Mouse (Mus musculus): Measurements from ENCODE around the gene Zmiz2. TPM values are rescaled to one million over a fixed set of nuclear protein-coding genes. Genes with fewer than 3 reads are reported as not detected.

The Zmiz2 gene
- 17.7 and 19.3 TPM in 2 replicates for polyA plus RNA-seq (2014; fragmentation: Nextera tagmentation; extraction: Ambion mirVana)

- H3K36me3 ChIP-seq (ENCODE audit: control insufficient read depth, insufficient read depth, low read length) = peaks cover 3% of the 10 kb centered on the region; the same call in 1 of the 2 replicates
These were observed at the start of gene Zmiz2 for GRCm38 (mm10) chr11:6388726-6389413. TSS of gene Zmiz2 (plus strand) at chr11:6389074.

GRCm38 (mm10) chr11:6345956-6346355, 42.9 kb upstream of the Zmiz2 start:
- peaks cover 14% of the 10 kb centered on the region; the same call in 1 of the 2 replicates for H3K36me3 ChIP-seq (ENCODE audit: control insufficient read depth, insufficient read depth, low read length)
- H3K4me2 ChIP-seq (replicated peaks; ENCODE audit: low read depth, low read length) = no peak overlapping the region
- no peaks in the 10 kb centered on the region for H3K4me1 ChIP-seq (replicated peaks; ENCODE audit: control insufficient read depth, insufficient read depth, low read length)
- H3K27me3 ChIP-seq (ENCODE audit: control insufficient read depth, insufficient read depth, low read length) = no peaks in the 10 kb centered on the region
- H3K27ac ChIP-seq (ENCODE audit: low read depth, low read length) = no peak overlapping the region
- no peak overlapping the region for H3K4me3 ChIP-seq (ENCODE audit: low read depth, low read length)
- H3K9me3 ChIP-seq (ENCODE audit: control insufficient read depth, low read length) = no peaks in the 10 kb centered on the region
- WGBS = 92% methylated on average over 4 of the region's 4 CpGs
- no peak for ATAC-seq (ENCODE audit: low FRiP score)
- no peak for DNase-seq (ENCODE audit: low spot score)
- no peak overlapping the region for H3K9ac ChIP-seq (ENCODE audit: low read depth, low read length)

More at GRCm38 (mm10) chr11:6388726-6389413, at the start of gene Zmiz2:
- Histone ChIP-seq H3K4me1 (replicated peaks; ENCODE audit: control insufficient read depth, insufficient read depth, low read length) (peaks cover 12% of the 10 kb centered on the region; the same call in 1 of the 2 replicates), H3K27ac (ENCODE audit: low read depth, low read length) (peak within 1 kb of the TSS; percentile 96), H3K27me3 (ENCODE audit: control insufficient read depth, insufficient read depth, low read length) (no peaks in the 10 kb centered on the region), H3K4me3 (ENCODE audit: low read depth, low read length) (peak within 1 kb of the TSS; percentile 94), H3K9me3 (ENCODE audit: control insufficient read depth, low read length) (no peaks in the 10 kb centered on the region), H3K4me2 (replicated peaks; ENCODE audit: low read depth, low read length) (peak within 1 kb of the TSS; percentile 67), H3K9ac (ENCODE audit: low read depth, low read length) (peak within 1 kb of the TSS; percentile 99)
- WGBS = 10% methylated on average over 34 of the region's 60 CpGs
- peak; percentile 95 for DNase-seq (ENCODE audit: low spot score)
- ATAC-seq (ENCODE audit: low FRiP score) = peak; percentile 99

GRCm38 (mm10) chr11:6346966-6347365, 41.9 kb upstream of the Zmiz2 start:
- Histone ChIP-seq H3K9me3 (ENCODE audit: control insufficient read depth, low read length) (no peaks in the 10 kb centered on the region), H3K4me3 (ENCODE audit: low read depth, low read length) (no peak overlapping the region), H3K36me3 (ENCODE audit: control insufficient read depth, insufficient read depth, low read length) (peaks cover 12% of the 10 kb centered on the region; the same call in 1 of the 2 replicates), H3K4me2 (replicated peaks; ENCODE audit: low read depth, low read length) (no peak overlapping the region), H3K27ac (ENCODE audit: low read depth, low read length) (no peak overlapping the region), H3K27me3 (ENCODE audit: control insufficient read depth, insufficient read depth, low read length) (no peaks in the 10 kb centered on the region), H3K9ac (ENCODE audit: low read depth, low read length) (no peak overlapping the region), H3K4me1 (replicated peaks; ENCODE audit: control insufficient read depth, insufficient read depth, low read length) (no peaks in the 10 kb centered on the region)
- no peak for DNase-seq (ENCODE audit: low spot score)
- WGBS = 91% methylated on average over 7 of the region's 7 CpGs
- no peak for ATAC-seq (ENCODE audit: low FRiP score)

GRCm38 (mm10) chr11:6348681-6349200, 40.1 kb upstream of the Zmiz2 start:
- Histone ChIP-seq H3K27ac (ENCODE audit: low read depth, low read length) (no peak overlapping the region), H3K36me3 (ENCODE audit: control insufficient read depth, insufficient read depth, low read length) (peaks cover 12% of the 10 kb centered on the region; the same call in 1 of the 2 replicates), H3K9ac (ENCODE audit: low read depth, low read length) (no peak overlapping the region), H3K4me3 (ENCODE audit: low read depth, low read length) (no peak overlapping the region), H3K27me3 (ENCODE audit: control insufficient read depth, insufficient read depth, low read length) (no peaks in the 10 kb centered on the region), H3K4me1 (replicated peaks; ENCODE audit: control insufficient read depth, insufficient read depth, low read length) (no peaks in the 10 kb centered on the region), H3K9me3 (ENCODE audit: control insufficient read depth, low read length) (no peaks in the 10 kb centered on the region), H3K4me2 (replicated peaks; ENCODE audit: low read depth, low read length) (no peak overlapping the region)
- WGBS = 95% methylated on average over 11 of the region's 11 CpGs
- ATAC-seq (ENCODE audit: low FRiP score) (no peak), DNase-seq (ENCODE audit: low spot score) (no peak)

GRCm38 (mm10) chr11:6349586-6349985, 39.3 kb upstream of the Zmiz2 start:
- 81% methylated on average over 5 of the region's 5 CpGs for WGBS
- Histone ChIP-seq H3K27me3 (ENCODE audit: control insufficient read depth, insufficient read depth, low read length) (no peaks in the 10 kb centered on the region), H3K27ac (ENCODE audit: low read depth, low read length) (no peak overlapping the region), H3K4me3 (ENCODE audit: low read depth, low read length) (no peak overlapping the region), H3K4me1 (replicated peaks; ENCODE audit: control insufficient read depth, insufficient read depth, low read length) (no peaks in the 10 kb centered on the region), H3K36me3 (ENCODE audit: control insufficient read depth, insufficient read depth, low read length) (peaks cover 13% of the 10 kb centered on the region; the same call in 1 of the 2 replicates), H3K9ac (ENCODE audit: low read depth, low read length) (no peak overlapping the region), H3K4me2 (replicated peaks; ENCODE audit: low read depth, low read length) (no peak overlapping the region), H3K9me3 (ENCODE audit: control insufficient read depth, low read length) (no peaks in the 10 kb centered on the region)
- DNase-seq (ENCODE audit: low spot score) (no peak), ATAC-seq (ENCODE audit: low FRiP score) (no peak)

- 91% methylated on average over 4 of the region's 4 CpGs for WGBS
- peaks cover 9% of the 10 kb centered on the region for H3K36me3 ChIP-seq (ENCODE audit: control insufficient read depth, insufficient read depth, low read length)
- no peaks in the 10 kb centered on the region for H3K9me3 ChIP-seq (ENCODE audit: control insufficient read depth, low read length)
- H3K4me3 ChIP-seq (ENCODE audit: low read depth, low read length) = no peak overlapping the region
- H3K27me3 ChIP-seq (ENCODE audit: control insufficient read depth, insufficient read depth, low read length) = no peaks in the 10 kb centered on the region
- no peaks in the 10 kb centered on the region for H3K4me1 ChIP-seq (replicated peaks; ENCODE audit: control insufficient read depth, insufficient read depth, low read length)
- no peak overlapping the region for H3K9ac ChIP-seq (ENCODE audit: low read depth, low read length)
- no peak for ATAC-seq (ENCODE audit: low FRiP score)
- H3K4me2 ChIP-seq (replicated peaks; ENCODE audit: low read depth, low read length) = no peak overlapping the region
- H3K27ac ChIP-seq (ENCODE audit: low read depth, low read length) = no peak overlapping the region
- no peak for DNase-seq (ENCODE audit: low spot score)
These were observed 33.8 kb upstream of the Zmiz2 start for GRCm38 (mm10) chr11:6355106-6355505.

GRCm38 (mm10) chr11:6364581-6365275, 24.1 kb upstream of the Zmiz2 start:
- Histone ChIP-seq H3K4me1 (replicated peaks; ENCODE audit: control insufficient read depth, insufficient read depth, low read length) (no peaks in the 10 kb centered on the region; the same call in 1 of the 2 replicates), H3K27ac (ENCODE audit: low read depth, low read length) (no peak overlapping the region), H3K36me3 (ENCODE audit: control insufficient read depth, insufficient read depth, low read length) (no peaks in the 10 kb centered on the region), H3K4me3 (ENCODE audit: low read depth, low read length) (no peak overlapping the region), H3K9me3 (ENCODE audit: control insufficient read depth, low read length) (no peaks in the 10 kb centered on the region), H3K4me2 (replicated peaks; ENCODE audit: low read depth, low read length) (no peak overlapping the region), H3K9ac (ENCODE audit: low read depth, low read length) (no peak overlapping the region), H3K27me3 (ENCODE audit: control insufficient read depth, insufficient read depth, low read length) (0 out of 2 replicates have a peak, but pooled peaks cover 2% of the 10 kb centered on the region)
- 91% methylated on average over 9 of the region's 9 CpGs for WGBS
- DNase-seq (ENCODE audit: low spot score) (no peak), ATAC-seq (ENCODE audit: low FRiP score) (no peak)

- Histone ChIP-seq H3K4me2 (replicated peaks; ENCODE audit: low read depth, low read length) (no peak overlapping the region), H3K9ac (ENCODE audit: low read depth, low read length) (no peak overlapping the region), H3K4me1 (replicated peaks; ENCODE audit: control insufficient read depth, insufficient read depth, low read length) (no peaks in the 10 kb centered on the region; the same call in 1 of the 2 replicates), H3K36me3 (ENCODE audit: control insufficient read depth, insufficient read depth, low read length) (no peaks in the 10 kb centered on the region), H3K4me3 (ENCODE audit: low read depth, low read length) (no peak overlapping the region), H3K27me3 (ENCODE audit: control insufficient read depth, insufficient read depth, low read length) (0 out of 2 replicates have a peak, but pooled peaks cover 2% of the 10 kb centered on the region), H3K9me3 (ENCODE audit: control insufficient read depth, low read length) (no peaks in the 10 kb centered on the region), H3K27ac (ENCODE audit: low read depth, low read length) (no peak overlapping the region)
- peak; percentile 65 for ATAC-seq (ENCODE audit: low FRiP score)
- WGBS = 30% methylated on average over 11 of the region's 11 CpGs
- DNase-seq (ENCODE audit: low spot score) = peak; percentile 82
These were observed 23.0 kb upstream of the Zmiz2 start for GRCm38 (mm10) chr11:6365885-6366284.
